Mouse (Mus musculus): ENCODE measurements around the gene Ociad1.
"Not testable (repeated sequence)": the region's sequence is repeated elsewhere in the genome, so short reads cannot be mapped to it uniquely, and the experiment has no call there.

Ociad1 gene

GRCm38 (mm10) chr5:73285470-73285978 lies 7.1 kb upstream of the Ociad1 start:
- DNase-seq (ENCODE audit: low read depth, low spot score), result peak; percentile 39

DNA sequence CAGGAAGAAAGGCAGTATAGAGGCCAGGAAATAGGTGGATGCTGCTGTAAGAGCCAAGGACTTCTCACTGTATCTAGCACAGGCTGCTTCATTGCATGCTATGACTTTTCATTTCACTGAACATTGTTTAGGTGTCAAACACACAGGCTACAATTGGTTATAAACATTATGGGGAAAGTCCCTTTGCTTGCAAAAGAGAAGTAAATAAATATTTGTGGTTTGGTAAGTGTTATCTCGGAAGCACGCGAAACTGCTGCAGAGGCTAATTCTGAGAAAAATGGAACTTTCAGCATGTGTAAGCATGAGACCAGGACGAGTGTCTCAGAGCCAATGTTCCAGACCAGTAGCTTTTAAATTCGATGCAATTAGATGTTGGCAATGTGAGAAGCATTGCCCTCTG lies 6.0 kb upstream of the Ociad1 start:
- DNase-seq (ENCODE audit: low read depth, low spot score), result peak; percentile 87

DNA sequence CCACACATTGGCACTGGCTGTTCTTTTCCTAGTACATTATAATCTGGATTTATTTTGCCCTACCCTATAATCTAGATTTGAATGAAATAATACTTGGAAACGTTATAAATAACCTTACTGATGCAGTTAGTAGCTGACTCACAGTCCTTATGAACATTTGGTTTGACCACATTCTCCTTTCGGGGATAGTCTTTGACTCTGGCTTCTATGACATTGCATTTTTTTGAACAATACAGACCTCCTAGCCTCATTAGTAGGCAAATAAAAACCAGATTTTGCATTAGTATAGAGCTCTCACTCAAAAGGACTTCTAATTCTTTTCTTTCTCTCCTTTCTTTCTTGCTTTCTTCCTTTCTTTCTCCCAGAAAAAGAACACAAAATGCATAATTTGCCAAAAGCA lies 2.7 kb upstream of the Ociad1 start:
- DNase-seq (ENCODE audit: low read depth, low spot score), result no peak

GRCm38 (mm10) chr5:73293458-73293827 lies 859 bp downstream of the Ociad1 start:
- peak; percentile 55 for DNase-seq (ENCODE audit: low read depth, low spot score)

GRCm38 (mm10) chr5:73295016-73295415 lies 2.4 kb downstream of the Ociad1 start:
- DNase-seq (ENCODE audit: low read depth, low spot score), result no peak

- no peak for DNase-seq (ENCODE audit: low read depth, low spot score)
Measured at GRCm38 (mm10) chr5:73295916-73296315, 3.3 kb downstream of the Ociad1 start.

DNA sequence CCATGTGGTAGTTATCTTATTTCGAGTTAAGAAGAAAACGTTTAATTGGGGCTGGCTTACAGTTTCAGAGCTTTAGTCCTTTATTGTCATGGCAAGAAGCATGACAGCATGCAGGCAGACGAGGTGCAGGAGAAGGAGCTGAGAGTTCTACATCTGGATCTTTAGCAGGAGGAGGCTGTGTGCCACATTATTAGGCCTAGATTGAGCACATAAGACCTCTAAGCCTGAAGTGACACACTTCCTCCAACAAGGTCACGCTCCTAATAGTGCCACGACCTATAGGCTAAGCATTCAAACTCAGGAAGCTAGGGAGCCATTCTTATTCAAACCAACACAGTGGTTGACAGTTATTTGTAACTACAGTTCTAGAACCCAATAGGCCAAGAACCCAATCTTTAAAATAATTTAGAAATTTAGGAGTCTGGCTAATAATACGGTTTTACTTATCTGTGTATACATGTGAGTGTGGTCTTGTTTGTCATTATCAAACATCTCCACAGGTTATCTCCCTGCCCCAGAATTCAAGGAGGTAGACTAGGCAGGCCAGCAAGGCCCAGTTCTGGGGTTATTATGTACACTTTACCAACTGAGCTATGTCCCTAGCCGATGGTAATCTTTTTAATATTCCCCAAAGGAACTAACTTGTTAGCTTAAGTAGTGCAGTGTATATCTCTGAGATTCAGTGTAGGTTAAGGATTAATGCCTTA lies 9.2 kb downstream of the Ociad1 start:
- no peak for DNase-seq (ENCODE audit: low read depth, low spot score)

DNA sequence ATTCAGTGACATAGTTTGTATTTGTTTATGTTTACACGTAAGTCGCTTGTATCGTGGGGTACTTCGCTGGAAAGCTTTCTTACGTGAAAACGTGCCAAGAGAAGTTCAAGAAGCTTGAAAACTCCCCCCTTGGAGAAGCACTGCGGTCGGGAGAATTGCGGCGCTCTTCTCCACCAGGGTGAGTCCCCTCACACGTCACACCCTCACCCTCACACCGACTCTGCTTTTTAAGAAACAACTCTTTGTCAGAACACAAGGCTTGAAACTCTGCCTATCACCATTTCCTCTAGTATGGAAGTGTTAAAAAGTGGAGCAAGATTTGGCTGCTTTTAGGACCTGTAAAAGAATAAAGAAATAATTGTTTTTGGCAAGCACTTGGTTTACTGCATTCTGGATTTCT lies 11.9 kb downstream of the Ociad1 start:
- DNase-seq (ENCODE audit: low read depth, low spot score), result no peak

DNA sequence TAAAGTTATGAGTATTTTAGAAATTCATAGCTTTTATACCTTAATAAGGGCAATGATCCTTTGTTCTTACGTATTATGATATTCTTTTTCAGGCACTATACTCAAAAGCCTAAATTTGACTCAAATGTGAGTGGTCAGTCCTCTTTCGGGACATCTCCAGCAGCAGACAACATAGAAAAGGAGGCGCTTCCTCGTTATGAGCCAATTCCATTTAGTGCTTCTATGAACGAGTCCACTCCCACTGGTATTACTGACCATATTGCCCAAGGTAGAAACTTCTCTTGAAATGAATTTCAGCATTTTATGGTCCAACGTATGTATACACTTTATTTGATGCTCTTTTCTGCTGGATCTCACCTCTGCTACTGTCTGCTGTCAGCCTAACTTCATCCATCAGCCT lies 13.9 kb downstream of the Ociad1 start:
- DNase-seq (ENCODE audit: low read depth, low spot score), result no peak

GRCm38 (mm10) chr5:73307297-73307696 lies 14.7 kb downstream of the Ociad1 start:
- DNase-seq (ENCODE audit: low read depth, low spot score), result no peak

DNA sequence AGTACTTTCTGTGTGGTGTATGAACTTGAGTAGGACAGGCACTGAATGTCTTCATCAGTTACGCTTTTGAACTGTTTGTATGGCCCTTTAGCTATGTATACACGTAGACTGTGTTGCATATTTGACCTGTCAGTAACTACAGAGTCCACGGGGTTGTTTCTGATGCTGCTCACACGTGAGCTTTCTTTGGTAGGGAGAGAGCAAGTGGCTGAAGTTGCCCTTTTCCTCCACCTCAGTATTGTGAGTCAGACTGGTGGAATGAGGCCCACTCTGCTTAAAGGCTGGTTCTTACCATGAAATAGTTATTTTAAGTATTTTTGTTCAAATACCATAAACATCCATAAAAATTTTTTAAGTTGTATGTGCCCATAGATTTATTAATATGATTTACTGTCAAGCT lies 16.9 kb downstream of the Ociad1 start:
- no peak for DNase-seq (ENCODE audit: low read depth, low spot score)

- DNase-seq (ENCODE audit: low read depth, low spot score), result no peak
Measured at GRCm38 (mm10) chr5:73310401-73310800, 17.8 kb downstream of the Ociad1 start.

DNA sequence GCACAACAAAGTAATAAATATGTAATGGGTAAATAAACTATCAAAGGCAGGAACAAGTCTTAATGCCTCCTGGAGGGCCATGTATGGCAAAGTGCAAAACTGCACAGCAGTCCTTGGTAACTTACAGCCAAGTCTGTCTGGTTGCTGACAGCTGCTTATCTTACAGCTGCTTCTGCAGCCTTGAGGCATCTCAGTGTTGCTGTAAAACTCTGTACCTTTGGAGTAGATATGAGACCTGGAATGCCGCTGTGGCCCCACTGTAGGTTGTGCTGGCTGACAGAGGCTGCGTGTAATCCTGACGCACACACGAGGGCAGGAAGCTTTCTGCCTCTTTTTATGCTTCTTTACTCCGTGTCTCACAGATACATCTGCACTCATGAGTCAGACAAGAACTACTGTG lies 18.9 kb downstream of the Ociad1 start:
- DNase-seq (ENCODE audit: low read depth, low spot score), result no peak

- no peak for DNase-seq (ENCODE audit: low read depth, low spot score)
Measured at GRCm38 (mm10) chr5:73313591-73313990, 21.0 kb downstream of the Ociad1 start.

- no peak for DNase-seq (ENCODE audit: low read depth, low spot score)
Measured at GRCm38 (mm10) chr5:73314654-73315053, 22.1 kb downstream of the Ociad1 start.

DNA sequence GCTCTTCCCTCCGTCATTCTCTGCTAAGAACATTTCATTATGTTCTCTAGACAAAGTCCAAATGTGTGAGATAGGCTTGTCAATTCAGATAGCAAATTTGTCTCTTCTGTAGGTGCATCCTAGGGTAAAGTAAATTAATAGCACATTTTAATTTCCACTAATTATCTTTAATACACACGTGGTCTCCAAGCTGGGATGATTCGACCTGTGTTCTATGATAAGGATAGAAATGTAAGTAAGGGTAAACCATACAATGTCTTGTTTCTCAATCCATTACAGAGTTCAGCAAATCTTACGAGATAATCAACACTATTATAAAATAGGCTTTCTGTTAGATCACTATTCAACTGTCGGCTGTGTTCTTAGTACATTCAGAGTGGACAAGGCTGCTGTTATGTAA lies 26.7 kb downstream of the Ociad1 start:
- no peak for DNase-seq (ENCODE audit: low read depth, low spot score)

DNA sequence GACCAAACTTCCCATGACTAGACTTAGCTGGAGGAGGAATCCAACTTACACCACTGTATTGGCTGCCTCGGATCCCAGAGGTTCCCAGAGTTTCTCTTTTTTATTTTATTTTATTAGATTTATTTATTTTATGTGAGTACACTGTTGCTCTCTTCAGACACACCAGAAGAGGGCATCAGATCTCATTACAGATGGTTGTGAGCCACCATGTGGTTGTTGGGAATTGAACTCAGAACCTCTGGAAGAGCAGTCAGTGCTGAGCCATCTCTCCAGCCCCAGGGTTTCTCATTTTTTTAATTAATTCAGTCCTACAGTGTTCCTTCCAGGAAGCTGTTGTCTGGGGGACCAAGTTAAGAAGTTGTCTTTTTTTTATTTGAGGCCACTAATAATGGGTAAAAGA lies 30.1 kb downstream of the Ociad1 start:
- not testable (repeated sequence) for DNase-seq (ENCODE audit: low read depth, low spot score)

- no peak for DNase-seq (ENCODE audit: low read depth, low spot score)
Measured at GRCm38 (mm10) chr5:73323602-73324001, 31.0 kb downstream of the Ociad1 start.

GRCm38 (mm10) chr5:73324526-73325170 lies 32.1 kb downstream of the Ociad1 start:
- DNase-seq (ENCODE audit: low read depth, low spot score), result no peak

DNA sequence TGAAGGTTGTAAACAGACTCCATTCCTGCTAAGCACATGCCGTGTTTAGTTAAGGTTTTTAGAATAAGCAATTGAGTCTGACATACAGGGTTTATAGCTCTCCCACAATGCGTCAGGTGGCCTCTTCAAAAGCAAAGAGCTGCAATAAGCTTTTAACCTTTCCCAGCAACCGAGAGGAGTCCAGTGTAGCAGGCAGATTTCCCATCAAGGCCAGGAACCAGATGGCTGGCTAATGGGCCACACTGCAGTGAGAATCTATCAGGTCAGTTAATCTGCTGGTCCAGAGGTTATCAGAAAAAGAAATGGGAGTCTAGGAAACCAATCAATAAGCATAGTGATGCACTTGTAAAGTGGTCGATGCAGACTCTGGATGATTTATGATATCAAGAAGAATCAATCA lies 38.4 kb downstream of the Ociad1 start:
- no peak for DNase-seq (ENCODE audit: low read depth, low spot score)

DNA sequence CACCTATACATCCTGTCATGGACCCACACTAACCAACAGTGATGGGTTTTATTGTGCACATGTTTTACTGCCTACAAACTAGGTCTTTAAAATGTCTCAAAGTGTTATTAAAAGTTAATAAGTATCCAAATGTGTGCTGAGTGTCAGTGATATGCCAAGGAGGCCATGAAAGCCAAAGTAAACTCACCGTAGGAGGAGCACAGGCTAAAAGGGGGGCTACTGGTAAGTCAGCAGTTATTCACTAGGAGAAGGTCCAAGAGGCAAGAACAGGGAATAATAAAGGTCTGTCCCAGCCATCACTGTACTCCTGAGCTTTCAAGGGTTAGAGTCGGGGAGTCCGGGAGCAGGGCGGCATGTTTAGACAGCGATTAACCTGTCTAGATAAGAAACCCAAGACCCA lies 43.9 kb downstream of the Ociad1 start:
- no peak for DNase-seq (ENCODE audit: low read depth, low spot score)

DNA sequence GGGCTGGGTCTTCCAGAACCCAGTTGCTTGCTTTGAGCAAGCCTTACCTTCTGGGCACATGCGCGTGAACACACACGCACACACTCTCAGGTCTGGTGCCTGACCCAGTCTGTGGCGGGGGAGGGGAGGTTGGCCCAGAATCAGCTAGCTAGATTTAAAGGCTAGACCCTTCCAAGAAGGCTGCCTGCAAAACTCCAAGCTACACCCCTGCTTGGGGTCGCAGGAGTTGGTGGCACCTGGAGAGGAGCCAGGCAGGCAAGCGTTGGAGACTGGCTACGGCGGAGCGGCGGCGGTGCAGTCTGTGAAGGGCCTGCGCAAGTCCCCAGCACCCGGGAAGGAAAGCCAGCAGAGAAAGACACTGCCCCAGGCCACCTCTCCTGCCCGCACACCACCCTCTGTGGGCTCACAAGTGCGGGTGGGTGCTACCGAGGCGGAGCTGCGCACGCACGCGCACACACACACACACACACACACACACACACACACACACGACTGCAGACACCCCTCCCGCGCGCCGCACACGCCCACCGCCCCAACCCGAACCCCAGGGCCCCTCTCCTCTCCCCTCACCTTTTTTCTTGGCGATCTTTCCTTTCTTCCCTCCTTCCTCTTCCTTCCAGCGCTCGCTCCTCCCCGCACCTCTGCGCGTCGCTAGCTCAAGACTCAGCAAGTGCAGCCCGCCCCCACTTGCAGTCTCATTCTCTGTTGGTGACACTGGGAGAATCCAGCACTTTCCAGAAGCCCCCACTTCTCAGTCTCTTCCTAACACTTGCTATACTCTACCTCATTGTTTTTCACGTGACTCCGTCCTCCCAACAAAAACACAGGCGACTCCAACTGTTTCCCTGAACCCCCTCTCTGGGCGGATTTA lies 45.6 kb downstream of the Ociad1 start:
- DNase-seq (ENCODE audit: low read depth, low spot score), result no peak

DNA sequence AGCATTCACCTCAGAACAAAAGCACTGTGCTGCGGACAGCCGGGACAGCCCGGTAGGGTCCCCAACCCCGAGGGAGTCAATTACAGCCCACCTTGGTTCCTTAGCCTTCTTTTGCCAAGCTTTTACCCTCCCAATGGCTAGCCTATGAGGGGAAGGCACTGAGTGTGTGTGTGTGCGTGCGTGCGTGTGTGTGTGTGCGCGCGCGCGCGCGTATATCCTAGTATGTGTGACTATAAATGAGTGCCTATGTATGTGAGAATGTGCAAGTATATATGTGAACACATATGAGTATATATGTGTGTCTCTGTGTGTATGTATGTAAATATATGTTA lies 46.2 kb downstream of the Ociad1 start:
- no peak for DNase-seq (ENCODE audit: low read depth, low spot score)

Measured in A20 (cell line).